Mouse (Mus musculus) skeletal muscle tissue, adult 2 months (tissue): ENCODE measurements around the gene Pik3r5.

ENCODE experiments used
- DNase-seq: peaks from one replicate; pipeline ENCODE4 v3.0.0-alpha.2; 2012; ENCODE audit warnings: low read depth, low spot score

Pik3r5 gene

GRCm38 (mm10) chr11:68526441-68526840 lies 94.5 kb downstream of the Pik3r5 start:
- DNase-seq: no peak

GRCm38 (mm10) chr11:68531066-68531806 lies 99.3 kb downstream of the Pik3r5 start:
- DNase-seq: no peak

DNA sequence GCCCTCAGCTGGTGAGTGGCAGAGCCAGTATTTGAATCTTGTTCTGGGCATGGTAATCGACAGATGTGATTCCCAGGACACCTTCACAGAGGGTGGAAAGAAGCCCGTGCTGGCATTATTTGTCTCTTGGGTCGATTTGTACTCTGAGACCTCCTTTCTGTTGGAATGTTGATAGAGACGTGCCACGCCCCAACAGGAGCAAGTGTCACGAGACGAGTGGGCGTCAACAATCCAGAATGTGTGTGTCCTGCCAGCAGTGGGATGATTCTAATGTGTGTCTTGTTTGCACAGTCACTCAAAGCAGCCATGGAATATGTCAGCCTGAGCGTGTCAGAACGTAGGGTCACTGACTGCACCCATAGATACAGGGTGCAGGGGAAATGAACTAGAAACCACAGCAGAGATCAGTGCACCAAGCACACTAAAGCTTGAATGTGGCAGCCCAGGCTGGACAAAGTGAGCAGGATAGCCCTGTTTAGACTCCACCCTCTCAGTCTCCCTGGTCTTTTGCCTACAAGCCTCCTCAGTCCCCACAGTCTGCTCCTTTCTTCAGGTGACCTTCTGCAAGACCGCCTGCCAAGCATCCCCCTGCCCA lies 100.1 kb downstream of the Pik3r5 start:
- DNase-seq: no peak

GRCm38 (mm10) chr11:68532773-68533172 lies 100.9 kb downstream of the Pik3r5 start:
- DNase-seq: no peak

DNA sequence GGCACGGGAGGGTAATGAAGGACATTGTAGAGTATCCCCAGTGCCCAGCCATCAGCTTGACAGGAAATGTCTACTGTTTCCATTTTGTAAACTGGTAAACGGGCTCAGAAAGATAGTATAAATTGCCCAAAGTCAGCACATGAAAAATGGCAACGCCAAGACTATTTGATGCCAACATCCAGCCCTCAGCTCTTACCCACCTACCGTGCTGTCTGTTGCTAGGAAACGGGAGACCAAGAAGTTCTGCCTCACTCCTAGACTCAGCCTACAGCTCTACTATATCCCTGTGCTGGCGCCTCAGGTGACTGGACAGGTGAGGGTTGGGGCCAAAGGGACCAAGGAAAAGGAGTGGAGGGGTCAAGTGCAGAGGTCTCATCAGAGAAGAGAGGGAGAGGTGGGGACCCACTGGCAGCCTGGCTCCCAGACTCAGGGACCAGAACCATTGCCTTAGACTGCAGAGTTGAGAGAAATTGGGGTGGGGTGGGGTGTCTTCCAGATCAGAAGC lies 102.1 kb downstream of the Pik3r5 start:
- DNase-seq: no peak

GRCm38 (mm10) chr11:68536026-68536425 lies 104.1 kb downstream of the Pik3r5 start:
- DNase-seq: no peak

GRCm38 (mm10) chr11:68536465-68536864 lies 104.5 kb downstream of the Pik3r5 start:
- no peak for DNase-seq

- no peak for DNase-seq
These were observed 107.7 kb downstream of the Pik3r5 start for GRCm38 (mm10) chr11:68539621-68540020.

DNA sequence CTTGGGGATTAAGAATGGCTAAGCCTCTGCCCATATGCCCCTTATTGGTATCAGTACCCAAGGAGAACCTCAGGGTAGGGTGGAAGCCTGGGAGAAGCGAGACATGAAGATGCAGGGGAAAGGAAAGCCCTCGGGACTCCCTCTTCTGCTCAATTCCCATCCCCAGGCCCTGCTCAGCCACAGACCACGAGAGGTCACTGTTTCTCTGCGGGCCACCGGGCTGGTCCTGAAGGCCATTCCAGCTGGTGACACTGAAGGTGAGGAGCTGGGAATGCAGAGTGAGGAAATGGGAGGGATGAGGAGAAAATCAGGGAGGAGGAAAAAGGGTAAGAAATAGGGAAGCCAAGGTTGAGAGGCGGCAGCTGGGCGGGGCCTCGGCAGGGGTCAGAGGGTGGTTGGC lies 112.6 kb downstream of the Pik3r5 start:
- DNase-seq: no peak

DNA sequence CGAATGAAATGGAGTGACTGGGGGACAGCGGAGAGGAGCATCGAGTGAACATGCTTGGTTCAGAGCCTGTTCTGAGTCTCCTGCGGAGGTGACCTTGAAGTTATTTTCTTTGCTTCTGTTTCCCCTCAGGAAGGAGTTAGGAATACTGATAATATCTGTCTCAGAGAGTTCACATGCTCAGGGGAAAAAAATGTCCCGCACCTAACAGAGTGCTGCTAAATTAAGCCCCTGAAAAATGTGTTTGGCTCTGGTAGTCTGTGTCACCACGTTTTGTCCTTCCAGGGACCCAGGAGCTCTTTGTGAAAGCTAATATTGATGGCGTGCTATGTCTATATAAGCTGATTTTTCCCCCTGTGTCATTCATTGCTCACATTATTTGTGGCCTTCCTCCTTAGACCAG lies 113.3 kb downstream of the Pik3r5 start:
- DNase-seq: no peak

GRCm38 (mm10) chr11:68545682-68546222 lies 113.8 kb downstream of the Pik3r5 start:
- no peak for DNase-seq
